Mouse (Mus musculus) spleen, adult 2 months (tissue): ENCODE results near the gene Acp7.

ENCODE experiments used
- CTCF ChIP-seq: fragments of 200-500 bp; IDR thresholded peaks from 2 replicates; pipeline ENCODE4 v1.5.1; 2011; ENCODE audit warnings: mild to moderate bottlenecking, inconsistent platforms; ENCODE audit not compliant: insufficient read depth, insufficient read length, insufficient replicate concordance; ENCODE audit errors: extremely low read depth
- POLR2A ChIP-seq: fragments of 200-500 bp; IDR thresholded peaks from 2 replicates; pipeline ENCODE4 v1.6.1; 2011; ENCODE audit warnings: low read depth, low read length, inconsistent platforms

DNA sequence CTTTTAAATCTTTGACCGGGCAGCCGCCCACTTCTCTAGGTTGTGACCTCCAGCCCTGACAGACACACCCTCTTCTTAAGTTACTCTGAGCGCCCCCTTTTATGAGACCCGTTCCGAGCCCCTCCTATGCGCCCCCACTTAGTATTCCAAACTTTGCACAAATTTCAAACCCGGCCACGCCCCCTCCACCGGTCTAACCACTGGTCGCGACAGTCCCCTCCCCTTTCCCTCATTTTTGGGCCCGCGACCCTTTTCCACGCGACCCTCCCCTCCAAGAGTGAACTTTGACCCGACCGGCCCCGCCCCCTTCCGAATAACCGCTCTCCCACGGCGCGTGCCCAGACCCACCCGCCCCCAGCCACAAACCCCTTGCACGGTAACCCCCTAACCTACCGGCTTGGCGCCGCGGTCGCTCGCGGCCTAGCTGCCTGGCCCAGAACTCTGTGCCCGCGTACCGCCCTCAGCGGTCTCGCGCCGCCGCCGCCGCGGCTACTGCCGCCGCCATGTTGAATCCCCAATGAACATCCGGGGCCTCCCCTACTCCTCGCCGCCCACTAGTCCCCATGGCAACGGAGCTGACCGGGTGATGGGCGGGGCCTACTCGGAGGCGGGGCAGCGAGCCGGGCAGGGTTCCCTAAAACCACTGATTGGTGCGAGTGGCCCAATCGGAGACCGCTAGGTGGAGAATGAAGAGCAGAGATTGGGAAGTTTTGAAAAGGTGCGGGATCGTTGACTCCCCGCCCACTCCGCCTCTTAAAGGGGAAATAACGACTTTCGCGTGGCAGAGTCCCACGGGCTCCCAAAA lies 33.3 kb downstream of the Acp7 start, which contains the start of the genes Samd4b and Pak4:
- TF ChIP-seq CTCF (no peak), POLR2A (peak; percentile 31; the same call in 1 of the 2 replicates)
